In the genomic region with DNA sequence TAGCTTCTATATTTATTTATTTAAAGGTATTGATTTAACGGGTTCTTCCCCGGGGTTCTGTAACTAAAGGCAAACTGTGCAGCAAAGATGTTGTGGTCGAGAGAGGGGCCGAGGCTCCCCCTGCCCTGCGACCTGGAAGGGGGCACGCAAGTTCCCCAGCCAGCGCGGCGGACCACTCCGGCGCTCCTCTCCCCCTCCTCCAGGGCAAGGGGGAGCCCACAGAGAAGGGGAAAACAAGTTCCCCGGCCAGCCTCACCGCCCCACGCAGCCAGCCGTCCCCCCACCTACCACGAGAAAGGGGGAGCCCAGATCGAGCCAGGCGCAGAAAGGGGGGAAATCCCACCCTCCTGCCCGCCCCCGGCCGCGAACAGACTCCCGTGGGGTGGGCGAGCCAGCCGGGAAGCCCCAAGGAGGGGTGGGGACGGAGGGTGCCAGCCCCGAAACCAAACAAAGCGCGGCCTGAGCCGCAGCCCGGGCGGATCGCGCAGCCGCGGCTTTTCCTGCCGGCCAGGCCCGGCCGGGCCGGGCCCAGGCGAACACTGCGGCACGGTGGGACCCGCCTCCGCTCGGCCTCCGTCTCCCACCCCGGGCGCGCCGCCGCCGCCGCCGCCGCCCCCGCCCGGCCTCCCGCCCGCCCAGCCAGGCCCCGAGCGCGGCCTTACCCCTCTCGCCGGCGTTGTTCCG, we compare ENCODE assay signal across 8 mouse cellular contexts. TPM values are rescaled to one million over a fixed set of nuclear protein-coding genes. Genes with fewer than 3 reads are reported as not detected.
A peak's percentile ranks its signal among the peaks of the same experiment; 100 is the strongest.
DNase-seq lines count a peak whose midpoint lies in the region; ATAC-seq and TF ChIP-seq lines count a peak whose summit lies in the region.

No protein-coding gene starts in this region.

- peak; percentile 14 for DNase-seq in brain, embryonic 18.5 days (ENCODE audit: low read depth, low spot score)
- peak; percentile 69 to 70 for DNase-seq in heart, postnatal 10 days
- DNase-seq in kidney, postnatal 4 days: peak; percentile 68 to 81
- peak; percentile 77 for DNase-seq in liver, postnatal 0 days
- DNase-seq in thymus, adult 2 months: peak; percentile 75

- H3K9me3 ChIP-seq in E14TG2a.4 (ENCODE audit: low read length): no peaks in the 10 kb centered on the region
- H3K9me3 ChIP-seq in forebrain, embryonic 12.5 days: no peaks in the 10 kb centered on the region
- H3K9me3 ChIP-seq in liver, postnatal 0 days (ENCODE audit: low read length): no peaks in the 10 kb centered on the region
- no peaks in the 10 kb centered on the region for H3K9me3 ChIP-seq in neural tube, embryonic 14.5 days (ENCODE audit: control insufficient read depth, low read length)

- peak overlapping the region; percentile 100 for H3K9ac ChIP-seq in forebrain, embryonic 12.5 days
- H3K9ac ChIP-seq in liver, postnatal 0 days (replicated peaks): peak overlapping the region; percentile 100
- peak overlapping the region; percentile 100 for H3K9ac ChIP-seq in neural tube, embryonic 14.5 days (replicated peaks; ENCODE audit: low read depth, low read length)

- intact Hi-C loops in heart, postnatal 10 days (cut with DNase I): loop anchor here (5.0 to 10.0 kb wide), 2 partner anchors 378 to 460 kb away; a partner anchor contains a TSS

- no peaks in the 10 kb centered on the region for H3K27me3 ChIP-seq in E14TG2a.4 (ENCODE audit: insufficient read depth, low read length)
- no peaks in the 10 kb centered on the region for H3K27me3 ChIP-seq in forebrain, embryonic 12.5 days
- H3K27me3 ChIP-seq in liver, postnatal 0 days (ENCODE audit: insufficient read depth, low read length): no peaks in the 10 kb centered on the region
- no peaks in the 10 kb centered on the region for H3K27me3 ChIP-seq in neural tube, embryonic 14.5 days (ENCODE audit: control insufficient read depth, insufficient read depth, low read length)
- no peaks in the 10 kb centered on the region for H3K27me3 ChIP-seq in thymus, adult 2 months (ENCODE audit: control insufficient read depth, insufficient read depth, low read length)

- WGBS in forebrain, embryonic 12.5 days: 0% methylated on average over 31 of the region's 67 CpGs
- 0% methylated on average over 16 of the region's 67 CpGs for WGBS in liver, postnatal 0 days (ENCODE audit: insufficient replicate concordance)
- WGBS in neural tube, embryonic 14.5 days: under 1% methylated on average over 26 of the region's 67 CpGs
- 3% methylated on average over 59 of the region's 67 CpGs for WGBS in thymus, adult 2 months

- H3K4me1 ChIP-seq in E14TG2a.4 (replicated peaks; ENCODE audit: low read depth, low read length): peaks cover 35% of the 10 kb centered on the region
- peaks cover 22% of the 10 kb centered on the region for H3K4me1 ChIP-seq in forebrain, embryonic 12.5 days
- 0 out of 2 replicates have a peak, but pooled peaks cover 3% of the 10 kb centered on the region for H3K4me1 ChIP-seq in liver, postnatal 0 days (ENCODE audit: insufficient read depth)
- peaks cover 8% of the 10 kb centered on the region; the same call in 1 of the 2 replicates for H3K4me1 ChIP-seq in neural tube, embryonic 14.5 days (ENCODE audit: control insufficient read depth, insufficient read depth, low read length)
- H3K4me1 ChIP-seq in thymus, adult 2 months (replicated peaks; ENCODE audit: control insufficient read depth, insufficient read depth, low read length): peaks cover 2% of the 10 kb centered on the region; the same call in 1 of the 2 replicates

- H3K36me3 ChIP-seq in E14TG2a.4 (ENCODE audit: insufficient read depth, low read length): no peaks in the 10 kb centered on the region
- no peaks in the 10 kb centered on the region for H3K36me3 ChIP-seq in forebrain, embryonic 12.5 days (replicated peaks)
- no peaks in the 10 kb centered on the region for H3K36me3 ChIP-seq in liver, postnatal 0 days (replicated peaks; ENCODE audit: insufficient read depth, low read length)
- no peaks in the 10 kb centered on the region for H3K36me3 ChIP-seq in neural tube, embryonic 14.5 days (ENCODE audit: control insufficient read depth, insufficient read depth, low read length)
- H3K36me3 ChIP-seq in thymus, adult 2 months (ENCODE audit: control insufficient read depth, insufficient read depth, low read length): no peaks in the 10 kb centered on the region

- 0 out of 2 replicates have a peak, but pooled peaks have one; percentile 26 for TF ChIP-seq POLR2A in thymus, adult 2 months (IDR thresholded peaks at IDR 0.05; ENCODE audit: control insufficient read depth, extremely low read depth, insufficient read depth, low read length, poor library complexity)

- ATAC-seq in forebrain, embryonic 12.5 days (ENCODE audit: low FRiP score): peak; percentile 24
- ATAC-seq in liver, postnatal 0 days: peak; percentile 54
- peak; percentile 23 for ATAC-seq in neural tube, embryonic 14.5 days (ENCODE audit: low read depth)

- no peak for TF ChIP-seq EP300 in liver, postnatal 0 days (IDR thresholded peaks at IDR 0.05; ENCODE audit: low read depth)

- no peak for TF ChIP-seq CTCF in E14TG2a.4 (conservative IDR thresholded peaks at IDR 0.05; ENCODE audit: low read length)
- TF ChIP-seq CTCF in liver, postnatal 0 days (IDR thresholded peaks at IDR 0.05; ENCODE audit: low read depth): no peak
- no peak for TF ChIP-seq CTCF in thymus, adult 2 months (IDR thresholded peaks at IDR 0.05; ENCODE audit: borderline replicate concordance, control insufficient read depth, extremely low read depth, insufficient read depth, low read length, poor library complexity)

- peak overlapping the region; percentile 71 for H3K4me2 ChIP-seq in forebrain, embryonic 12.5 days
- H3K4me2 ChIP-seq in liver, postnatal 0 days (ENCODE audit: low read depth, low read length): peak overlapping the region; percentile 80
- peak overlapping the region; percentile 53 for H3K4me2 ChIP-seq in neural tube, embryonic 14.5 days (ENCODE audit: low read depth, low read length)

- H3K4me3 ChIP-seq in E14TG2a.4 (replicated peaks; ENCODE audit: low read length): peak overlapping the region; percentile 90
- peak overlapping the region; percentile 100 for H3K4me3 ChIP-seq in forebrain, embryonic 12.5 days (replicated peaks)
- H3K4me3 ChIP-seq in liver, postnatal 0 days (ENCODE audit: low read depth, low read length): peak overlapping the region; percentile 99
- peak overlapping the region; percentile 86 for H3K4me3 ChIP-seq in neural tube, embryonic 14.5 days (ENCODE audit: low read depth, low read length)
- H3K4me3 ChIP-seq in thymus, adult 2 months (ENCODE audit: control insufficient read depth, insufficient read depth, low read length): peak overlapping the region; percentile 73

- H3K27ac ChIP-seq in forebrain, embryonic 12.5 days: peak overlapping the region; percentile 100
- peak overlapping the region; percentile 100 for H3K27ac ChIP-seq in liver, postnatal 0 days (ENCODE audit: low read depth)
- H3K27ac ChIP-seq in neural tube, embryonic 14.5 days (ENCODE audit: low read depth, low read length): peak overlapping the region; percentile 100
- peak overlapping the region; percentile 32; the same call in 1 of the 2 replicates for H3K27ac ChIP-seq in thymus, adult 2 months (ENCODE audit: control insufficient read depth, insufficient read depth, low read length)

RNA-seq across cellular contexts. Expression of a gene that starts 0.6 kb away (rescaled TPM):
- polyA plus RNA-seq in forebrain, embryonic 12.5 days (2016; fragmentation: Nextera tagmentation; extraction: Ambion mirVana): 32.2 and 39.5 TPM in 2 replicates
- 10 to 100 TPM; 46.0 to 49.3 TPM for total RNA-seq in heart, postnatal 10 days (2021)
- polyA plus RNA-seq in liver, postnatal 0 days (2015; fragmentation: Nextera tagmentation; extraction: Ambion mirVana): 4.1 and 4.7 TPM in 2 replicates
- polyA plus RNA-seq in neural tube, embryonic 14.5 days (2014; fragmentation: Nextera tagmentation; extraction: Ambion mirVana): 47.7 and 47.8 TPM in 2 replicates
- polyA plus RNA-seq in thymus, adult 2 months (2012; rRNA removed): 29.5 and 39.6 TPM in 2 replicates

Comparison
In these comparisons a context has a peak if more than half of its experiments do, and no peak if none do; other contexts are left out.
1. Peak in every context shown above with its lines: DNase-seq, ATAC-seq, H3K4me3 ChIP-seq and H3K27ac ChIP-seq.
2. DNase-seq: peak in every context shown above with its lines; median percentile 77 in liver, postnatal 0 days; 75 in thymus, adult 2 months; 74 in kidney, postnatal 4 days; 70 in heart, postnatal 10 days; 14 in brain, embryonic 18.5 days.
3. H3K27ac ChIP-seq: peak in every context shown above with its lines; median percentile 100 in forebrain, embryonic 12.5 days; 100 in liver, postnatal 0 days; 100 in neural tube, embryonic 14.5 days; 32 in thymus, adult 2 months.